Mouse (Mus musculus): ENCODE results near the gene Cracr2a. TPM values are rescaled to one million over a fixed set of nuclear protein-coding genes. Genes with fewer than 3 reads are reported as not detected.
"Not testable (repeated sequence)": the region's sequence is repeated elsewhere in the genome, so short reads cannot be mapped to it uniquely, and the experiment has no call there.

Gene Cracr2a
- polyA plus RNA-seq (2012; rRNA removed) (0.30 and 0.35 TPM in 2 replicates), polyA plus RNA-seq (2014; fragmentation: Nextera tagmentation; extraction: Ambion mirVana) (0.51 and 0.57 TPM in 2 replicates)

DNA sequence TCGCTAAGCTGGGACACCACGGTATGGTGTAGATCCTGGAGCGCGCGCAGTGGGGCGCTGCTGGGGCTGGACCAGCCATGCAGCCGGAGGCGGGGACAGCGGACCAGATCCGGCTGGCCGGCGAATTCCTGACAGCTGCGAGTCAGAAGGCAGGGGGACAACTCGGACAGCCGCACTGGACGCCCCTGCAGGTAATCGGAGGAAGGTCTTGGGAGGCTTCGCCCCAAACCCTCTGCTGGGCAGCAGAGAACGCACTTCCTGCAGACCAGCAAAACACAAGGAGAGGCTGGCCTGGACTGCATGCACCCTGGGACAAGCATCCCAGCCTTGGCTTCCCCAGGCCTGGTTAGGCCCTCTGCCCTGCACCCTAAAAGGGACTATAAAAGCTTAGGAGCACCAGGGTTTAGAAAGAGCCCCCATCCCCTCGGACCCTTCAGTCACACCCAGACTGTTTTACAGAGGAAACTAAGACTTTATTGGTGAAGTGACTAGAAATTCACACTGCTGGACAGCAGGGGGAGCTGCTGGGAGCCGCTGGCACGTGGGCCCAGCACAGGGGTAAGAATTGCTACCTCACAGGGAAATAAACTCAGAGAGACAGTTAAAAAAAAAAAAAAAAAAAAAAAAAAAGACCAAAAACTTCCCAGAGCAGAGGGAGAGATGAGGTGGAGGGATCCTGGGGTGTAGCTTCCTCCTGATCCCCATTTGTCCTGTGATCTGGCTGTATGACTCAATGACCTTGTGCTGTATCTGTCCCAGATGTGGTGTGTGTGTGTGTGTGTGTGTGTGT lies at the start of gene Cracr2a:
TSS of gene Cracr2a (plus strand) at position 108 of the 790 bp plus-strand sequence.
- TF ChIP-seq EP300 (IDR thresholded peaks at IDR 0.05; ENCODE audit: low read depth) (no peak), CTCF (IDR thresholded peaks at IDR 0.05; ENCODE audit: low read depth) (peak; percentile 79)
- WGBS (ENCODE audit: insufficient replicate concordance) = under 1% methylated on average over 22 of the region's 22 CpGs

DNA sequence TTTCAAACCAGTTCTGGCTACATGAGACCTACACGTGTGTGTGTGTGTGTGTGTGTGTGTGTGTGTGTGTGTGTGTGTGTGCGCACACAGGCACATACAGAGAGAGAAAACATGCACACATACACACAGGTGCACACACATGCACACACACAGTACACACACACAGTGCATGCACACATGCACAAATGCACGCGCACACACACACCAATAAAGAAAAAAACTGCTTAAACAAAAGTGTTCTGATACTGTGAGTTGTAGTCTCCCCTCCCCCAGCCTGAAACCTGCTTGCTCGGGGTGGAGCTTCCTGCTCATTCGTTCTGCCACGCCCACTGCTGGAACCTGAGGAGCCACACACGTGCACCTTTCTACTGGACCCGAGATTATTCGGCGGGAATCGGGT lies 47.4 kb upstream of the Cracr2a start:
- H3K9ac ChIP-seq (replicated peaks); H3K9me3 ChIP-seq (ENCODE audit: control insufficient read depth, low read length); H3K4me3 ChIP-seq (ENCODE audit: insufficient read depth in 1 of 2, low read depth in 2 of 2, low read length in 2 of 2); H3K4me2 ChIP-seq (ENCODE audit: low read depth); H3K4me1 ChIP-seq (replicated peaks; ENCODE audit: control insufficient read depth in 2 of 2, insufficient read depth in 2 of 2, low read length in 1 of 2); DNase-seq (ENCODE audit: low read depth in 3 of 3, low spot score in 3 of 3); H3K27ac ChIP-seq; H3K27me3 ChIP-seq (ENCODE audit: control insufficient read depth, insufficient read depth, low read length); H3K36me3 ChIP-seq (replicated peaks; ENCODE audit: control insufficient read depth, insufficient read depth, low read depth); ATAC-seq (ENCODE audit: insufficient read depth): not testable (repeated sequence)
- 73% methylated on average over 7 of the region's 12 CpGs for whole genome bisulfite sequencing (ENCODE audit: insufficient replicate concordance)

More for the DNA sequence above, at the start of gene Cracr2a:
- DNase-seq (ENCODE audit: low read depth in 3 of 3, low spot score in 3 of 3) = peak; percentile 43 to 57 (median 49)
- Histone ChIP-seq H3K4me2 (ENCODE audit: low read depth) (peak within 1 kb of the TSS; percentile 83), H3K27me3 (ENCODE audit: control insufficient read depth, insufficient read depth, low read length) (no peaks in the 10 kb centered on the region), H3K27ac (no peak within 1 kb of the TSS), H3K36me3 (replicated peaks; ENCODE audit: control insufficient read depth, insufficient read depth, low read depth) (no peaks in the 10 kb centered on the region), H3K9ac (replicated peaks) (peak within 1 kb of the TSS; percentile 44), H3K4me3 (ENCODE audit: insufficient read depth in 1 of 2, low read depth in 2 of 2, low read length in 2 of 2) (peak within 1 kb of the TSS; percentile 59 to 72), H3K9me3 (ENCODE audit: control insufficient read depth, low read length) (no peaks in the 10 kb centered on the region), H3K4me1 (replicated peaks; ENCODE audit: control insufficient read depth in 2 of 2, insufficient read depth in 2 of 2, low read length in 1 of 2) (peaks cover 0 to 7% of the 10 kb centered on the region in 2 experiments; a peak in 2 of 4 replicates)
- peak; percentile 90 for ATAC-seq (ENCODE audit: insufficient read depth)

DNA sequence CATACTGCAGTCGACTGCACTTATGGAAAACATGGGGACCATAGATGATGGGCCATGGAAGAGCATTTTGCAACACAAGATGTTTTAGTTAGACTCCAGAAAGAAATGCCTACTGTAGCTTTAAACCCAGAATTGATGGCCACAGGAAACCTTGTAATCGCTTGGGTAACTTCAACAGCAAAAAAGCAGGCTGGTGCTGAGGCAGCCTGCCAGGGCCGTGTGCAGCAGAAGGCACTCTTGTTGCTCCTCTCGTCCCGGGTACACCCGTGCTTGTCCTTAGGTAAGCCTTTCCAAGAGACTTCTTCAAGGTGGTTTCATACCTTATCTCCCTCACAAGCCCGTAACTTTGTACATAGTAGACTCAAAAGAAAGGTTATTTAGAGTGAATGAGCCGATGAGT lies 40.0 kb upstream of the Cracr2a start:
- no peaks in the 10 kb centered on the region; a peak in 1 of 4 replicates for H3K4me1 ChIP-seq (replicated peaks; ENCODE audit: control insufficient read depth in 2 of 2, insufficient read depth in 2 of 2, low read length in 1 of 2)
- no peak for DNase-seq (ENCODE audit: low read depth in 3 of 3, low spot score in 3 of 3)
- no peak overlapping the region for H3K4me2 ChIP-seq (ENCODE audit: low read depth)
- no peak for TF ChIP-seq CTCF (IDR thresholded peaks at IDR 0.05; ENCODE audit: low read depth)
- no peak for TF ChIP-seq EP300 (IDR thresholded peaks at IDR 0.05; ENCODE audit: low read depth)
- H3K27ac ChIP-seq = no peak overlapping the region
- ATAC-seq (ENCODE audit: insufficient read depth) = no peak
- H3K9me3 ChIP-seq (ENCODE audit: control insufficient read depth, low read length) = no peaks in the 10 kb centered on the region
- no peak overlapping the region for H3K9ac ChIP-seq (replicated peaks)
- no peaks in the 10 kb centered on the region for H3K27me3 ChIP-seq (ENCODE audit: control insufficient read depth, insufficient read depth, low read length)
- H3K4me3 ChIP-seq (ENCODE audit: insufficient read depth in 1 of 2, low read depth in 2 of 2, low read length in 2 of 2) = no peak overlapping the region
- no peaks in the 10 kb centered on the region for H3K36me3 ChIP-seq (replicated peaks; ENCODE audit: control insufficient read depth, insufficient read depth, low read depth)
- WGBS (ENCODE audit: insufficient replicate concordance) = 47% methylated on average over 8 of the region's 8 CpGs

DNA sequence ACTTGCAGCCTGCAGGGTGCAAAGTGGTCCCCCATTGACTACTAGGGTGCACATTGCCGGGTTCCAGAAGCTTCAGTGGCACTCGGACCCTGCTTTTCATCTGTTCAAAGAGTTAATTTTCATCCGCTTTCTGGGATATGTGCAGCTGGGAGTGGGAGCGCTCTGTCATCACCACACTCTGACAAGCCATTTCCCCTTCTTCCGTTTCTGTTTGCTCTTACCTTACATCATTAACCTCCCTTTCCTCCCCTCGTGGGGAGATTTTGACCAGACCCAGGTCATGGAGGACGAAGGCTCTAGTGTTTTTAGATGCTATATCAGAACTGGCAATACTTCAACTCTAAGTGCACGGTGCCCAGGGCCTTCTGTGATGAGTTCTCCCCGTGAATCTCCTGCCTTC lies 38.8 kb upstream of the Cracr2a start:
- H3K4me3 ChIP-seq (ENCODE audit: insufficient read depth in 1 of 2, low read depth in 2 of 2, low read length in 2 of 2) = no peak overlapping the region
- no peaks in the 10 kb centered on the region for H3K36me3 ChIP-seq (replicated peaks; ENCODE audit: control insufficient read depth, insufficient read depth, low read depth)
- no peaks in the 10 kb centered on the region for H3K9me3 ChIP-seq (ENCODE audit: control insufficient read depth, low read length)
- TF ChIP-seq CTCF (IDR thresholded peaks at IDR 0.05; ENCODE audit: low read depth) (no peak), EP300 (IDR thresholded peaks at IDR 0.05; ENCODE audit: low read depth) (no peak)
- no peaks in the 10 kb centered on the region; a peak in 1 of 4 replicates for H3K4me1 ChIP-seq (replicated peaks; ENCODE audit: control insufficient read depth in 2 of 2, insufficient read depth in 2 of 2, low read length in 1 of 2)
- H3K27me3 ChIP-seq (ENCODE audit: control insufficient read depth, insufficient read depth, low read length) = no peaks in the 10 kb centered on the region
- DNase-seq (ENCODE audit: low read depth in 3 of 3, low spot score in 3 of 3) (no peak), ATAC-seq (ENCODE audit: insufficient read depth) (no peak)
- no peak overlapping the region for H3K4me2 ChIP-seq (ENCODE audit: low read depth)
- no peak overlapping the region for H3K27ac ChIP-seq
- H3K9ac ChIP-seq (replicated peaks) = no peak overlapping the region
- WGBS (ENCODE audit: insufficient replicate concordance) = 9% methylated on average over 9 of the region's 9 CpGs

DNA sequence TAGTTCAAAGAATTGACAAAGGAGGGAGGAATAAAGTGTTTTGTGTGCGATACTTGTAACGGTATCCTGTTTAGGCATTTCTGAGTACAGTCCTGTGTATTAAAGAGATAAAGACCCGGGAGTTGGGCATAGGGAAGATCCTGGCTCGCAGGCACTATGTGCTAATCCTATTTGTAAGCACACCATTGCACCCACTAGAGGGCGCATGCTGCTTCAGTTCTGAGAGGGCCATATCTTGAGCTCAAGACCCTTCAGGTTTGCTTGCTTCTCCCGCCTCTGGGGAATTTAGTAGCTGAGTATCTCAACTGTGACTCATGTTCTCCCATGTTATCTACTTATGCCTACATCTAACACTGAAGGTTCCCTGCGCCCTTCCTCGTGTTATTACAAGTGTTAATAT lies 36.7 kb upstream of the Cracr2a start:
- no peak for ATAC-seq (ENCODE audit: insufficient read depth)
- no peaks in the 10 kb centered on the region for H3K27me3 ChIP-seq (ENCODE audit: control insufficient read depth, insufficient read depth, low read length)
- TF ChIP-seq CTCF (IDR thresholded peaks at IDR 0.05; ENCODE audit: low read depth) (peak; percentile 85), EP300 (IDR thresholded peaks at IDR 0.05; ENCODE audit: low read depth) (no peak)
- H3K4me3 ChIP-seq (ENCODE audit: insufficient read depth in 1 of 2, low read depth in 2 of 2, low read length in 2 of 2) = no peak overlapping the region
- WGBS (ENCODE audit: insufficient replicate concordance) = 11% methylated on average over 8 of the region's 8 CpGs
- H3K9ac ChIP-seq (replicated peaks) = no peak overlapping the region
- H3K4me1 ChIP-seq (replicated peaks; ENCODE audit: control insufficient read depth in 2 of 2, insufficient read depth in 2 of 2, low read length in 1 of 2) = peaks cover 0 to 4% of the 10 kb centered on the region in 2 experiments; a peak in 2 of 4 replicates
- DNase-seq (ENCODE audit: low read depth in 3 of 3, low spot score in 3 of 3) = peak; percentile 38 to 47 (median 40)
- H3K27ac ChIP-seq = no peak overlapping the region
- no peak overlapping the region for H3K4me2 ChIP-seq (ENCODE audit: low read depth)
- no peaks in the 10 kb centered on the region for H3K36me3 ChIP-seq (replicated peaks; ENCODE audit: control insufficient read depth, insufficient read depth, low read depth)
- H3K9me3 ChIP-seq (ENCODE audit: control insufficient read depth, low read length) = no peaks in the 10 kb centered on the region

All from liver, embryonic 14.5 days (tissue).